Mouse (Mus musculus) heart, adult 11 months (tissue): ENCODE measurements around the gene Tap2.

Experiments used
- DNase-seq: peaks from one replicate; pipeline ENCODE4 v3.0.0; 2022

Tap2 gene

GRCm38 (mm10) chr17:34217216-34217928, 14.0 kb downstream of the Tap2 start:
- DNase-seq, result peak; percentile 85

DNA sequence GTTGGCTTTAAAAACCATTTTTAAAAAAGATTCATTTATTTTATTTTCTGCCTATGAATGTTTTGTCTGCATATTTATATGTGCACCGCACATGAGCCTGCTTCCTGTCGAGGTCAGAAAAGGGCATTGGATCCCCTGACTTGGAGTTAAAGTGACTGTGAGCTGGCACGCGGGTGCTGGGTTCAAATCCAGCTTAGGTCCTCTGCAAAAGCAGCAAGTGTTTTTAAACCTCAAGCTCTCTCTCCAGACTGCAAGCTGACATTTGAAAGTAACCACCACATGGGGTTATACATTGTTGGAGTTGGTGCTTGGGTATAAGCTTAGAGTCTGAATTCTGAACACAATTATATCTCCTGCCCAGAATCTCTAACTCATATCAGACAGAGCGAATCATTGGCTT, 14.7 kb downstream of the Tap2 start:
- peak; percentile 71 for DNase-seq

GRCm38 (mm10) chr17:34218675-34219074, 15.3 kb downstream of the Tap2 start:
- DNase-seq, result peak; percentile 99

DNA sequence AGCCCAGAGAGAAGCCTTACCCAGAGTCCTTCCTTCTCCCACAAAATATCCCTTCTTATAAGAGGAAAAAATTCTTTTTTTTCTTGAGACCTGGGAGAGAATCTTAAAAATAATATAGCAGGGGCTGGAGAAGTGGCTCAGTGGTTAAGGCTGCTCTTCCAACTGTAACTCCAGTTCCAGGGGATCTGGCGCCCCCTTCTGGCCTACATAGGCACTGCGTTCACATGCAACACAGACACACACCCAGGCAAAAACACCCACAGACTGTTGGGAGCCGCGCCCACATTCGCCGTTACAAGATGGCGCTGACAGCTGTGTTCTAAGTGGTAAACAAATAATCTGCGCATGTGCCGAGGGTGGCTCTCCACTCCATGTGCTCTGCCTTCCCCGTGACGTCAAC, 15.8 kb downstream of the Tap2 start:
- DNase-seq, result peak; percentile 92

- DNase-seq, result peak; percentile 85
These were observed 16.5 kb downstream of the Tap2 start for GRCm38 (mm10) chr17:34219801-34220200.

- peak; percentile 93 for DNase-seq
These were observed 17.1 kb downstream of the Tap2 start for GRCm38 (mm10) chr17:34220401-34220800.

DNA sequence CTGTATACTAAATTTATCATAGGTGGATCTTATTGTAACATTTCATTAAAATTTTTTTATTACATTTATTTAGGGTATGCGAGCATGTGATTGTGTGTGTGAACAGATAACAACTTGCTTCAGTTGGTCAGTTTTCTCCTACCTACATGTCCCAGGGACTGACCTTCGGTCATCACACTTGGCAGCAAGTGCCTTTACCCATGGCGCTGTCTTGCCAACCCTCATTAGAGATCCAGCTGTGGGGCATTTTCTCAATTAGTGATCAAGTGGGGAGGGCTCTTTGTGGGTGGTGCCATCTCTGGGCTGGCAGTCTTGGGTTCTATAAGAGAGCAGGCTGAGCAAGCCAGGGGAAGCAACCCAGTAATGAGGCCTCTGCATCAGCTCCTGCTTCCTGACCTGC, 21.5 kb downstream of the Tap2 start:
- DNase-seq, result peak; percentile 54

- peak; percentile 60 for DNase-seq
These were observed 22.1 kb downstream of the Tap2 start for GRCm38 (mm10) chr17:34225426-34225825.

GRCm38 (mm10) chr17:34225911-34226310, 22.6 kb downstream of the Tap2 start:
- peak; percentile 90 for DNase-seq

- peak; percentile 96 for DNase-seq
These were observed 27.6 kb downstream of the Tap2 start for GRCm38 (mm10) chr17:34230971-34231370.

DNA sequence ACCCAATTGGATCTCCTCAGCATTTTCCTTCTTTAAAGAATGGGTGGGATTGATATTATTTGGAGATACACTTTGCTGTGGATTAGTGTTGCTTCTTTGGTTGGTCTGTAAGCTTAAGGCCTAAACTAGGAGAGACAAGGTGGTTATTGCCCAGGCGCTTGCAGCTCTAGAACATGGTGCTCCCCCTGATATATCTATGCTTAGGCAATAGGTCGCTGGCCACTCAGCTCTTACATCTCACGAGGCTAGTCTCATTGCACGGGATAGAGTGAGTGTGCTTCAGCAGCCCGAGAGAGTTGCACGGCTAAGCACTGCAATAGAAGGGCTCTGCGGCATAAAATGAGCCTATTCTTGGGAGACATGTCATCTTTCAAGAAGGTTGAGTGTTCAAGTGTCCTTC, 28.7 kb downstream of the Tap2 start:
- DNase-seq, result peak; percentile 93

DNA sequence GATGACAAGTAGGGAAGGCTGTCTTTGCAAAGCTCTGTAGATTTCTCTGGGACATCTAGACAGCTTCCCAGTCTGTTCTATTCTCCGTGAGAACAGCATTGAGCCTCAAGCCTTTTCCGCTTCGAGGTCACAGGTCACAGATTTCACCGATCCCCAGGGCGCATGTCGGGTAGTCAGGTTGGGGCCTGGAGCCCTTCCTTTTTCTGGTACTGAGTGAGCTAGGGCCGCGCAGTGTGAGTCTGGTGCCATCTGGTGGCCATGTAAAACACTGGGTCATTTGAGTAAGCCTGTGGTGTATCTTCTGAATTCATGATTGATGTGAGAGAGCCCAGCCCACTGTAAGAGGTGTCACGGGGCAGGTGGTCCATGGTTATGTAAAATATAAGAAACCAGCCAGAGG, 31.6 kb downstream of the Tap2 start:
- peak; percentile 98 for DNase-seq

GRCm38 (mm10) chr17:34236691-34237090, 33.4 kb downstream of the Tap2 start:
- DNase-seq, result peak; percentile 88

DNA sequence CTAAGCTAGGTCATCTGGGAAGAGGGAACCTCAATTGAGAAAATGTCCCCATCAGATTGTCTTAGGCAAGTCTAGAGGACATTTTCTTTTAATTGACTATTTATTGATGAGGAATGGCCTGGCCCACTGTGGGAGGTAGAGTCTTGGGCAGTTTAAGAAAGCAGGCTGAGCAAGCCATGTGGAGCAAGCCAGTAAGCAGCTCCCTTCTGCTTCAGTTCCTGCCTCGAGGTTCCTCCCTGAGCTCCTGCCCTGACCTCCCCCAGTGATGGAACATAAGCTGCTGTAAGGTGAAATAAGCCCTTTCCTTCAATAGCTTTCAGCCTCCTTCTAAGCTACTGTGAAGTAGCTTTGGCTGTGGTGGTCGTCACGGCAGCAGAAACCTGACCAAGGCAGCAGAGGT, 34.4 kb downstream of the Tap2 start:
- DNase-seq, result peak; percentile 61

DNA sequence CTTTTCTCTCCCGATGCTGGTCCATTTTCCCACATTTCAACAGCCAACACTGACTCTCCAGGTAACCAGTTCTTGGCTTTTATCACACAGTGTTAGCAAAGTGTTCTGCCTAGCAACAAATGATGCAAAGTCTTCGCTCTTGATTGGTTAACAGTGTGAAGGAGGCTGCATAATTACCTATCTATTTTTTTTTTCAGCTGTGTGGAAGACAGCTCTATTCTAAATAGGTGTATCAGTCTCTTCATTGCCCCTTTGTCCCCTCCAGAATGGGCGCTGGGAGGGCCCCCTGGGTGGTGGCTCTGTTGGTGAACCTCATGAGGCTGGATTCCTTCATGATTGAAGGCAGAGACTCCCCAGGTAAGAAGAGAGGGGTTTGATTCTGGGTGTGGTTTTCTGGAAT, 35.4 kb downstream of the Tap2 start, which contains the start of gene H2-Ob:
Gene H2-Ob, plus strand, starts transcription at position 198 of the 400 bp plus-strand sequence.
- DNase-seq, result peak; percentile 94

DNA sequence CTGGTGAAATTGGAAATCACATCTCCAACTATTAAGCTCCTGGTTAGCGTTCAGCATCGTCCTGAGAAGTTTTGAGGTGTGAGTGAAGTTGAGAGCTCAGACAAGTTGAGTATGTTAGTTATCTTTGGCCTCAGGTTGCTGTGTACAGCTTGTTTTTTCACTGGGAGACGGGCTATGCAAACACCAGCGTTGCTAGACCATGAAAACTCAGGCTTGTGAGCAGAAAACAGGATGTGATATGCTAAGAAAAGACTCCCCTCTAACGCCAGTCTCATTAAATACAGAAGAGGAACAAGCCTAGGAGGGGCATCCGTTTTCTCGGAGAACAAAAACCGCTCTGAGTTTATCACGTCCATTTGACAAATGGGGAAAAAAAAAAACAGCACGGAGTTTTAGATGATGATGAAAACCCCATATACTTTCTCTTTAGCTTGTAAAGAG, 36.3 kb downstream of the Tap2 start:
- peak; percentile 90 for DNase-seq

GRCm38 (mm10) chr17:34240366-34240765, 37.0 kb downstream of the Tap2 start:
- peak; percentile 82 for DNase-seq

DNA sequence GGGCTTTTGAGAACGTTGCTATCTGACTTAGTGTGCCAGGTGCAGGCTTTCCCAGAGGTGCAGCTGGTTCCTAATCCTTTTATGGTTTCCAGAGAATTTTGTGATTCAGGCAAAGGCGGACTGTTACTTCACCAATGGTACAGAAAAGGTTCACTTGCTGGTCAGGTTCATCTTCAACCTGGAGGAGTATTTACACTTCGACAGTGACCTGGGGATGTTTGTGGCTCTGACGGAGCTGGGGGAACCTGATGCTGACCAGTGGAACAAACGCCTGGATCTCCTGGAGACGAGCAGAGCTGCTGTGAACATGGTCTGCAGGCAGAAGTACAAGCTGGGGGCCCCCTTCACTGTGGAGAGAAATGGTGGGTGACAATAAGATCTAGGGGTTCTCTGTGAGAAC, 37.6 kb downstream of the Tap2 start:
- DNase-seq, result peak; percentile 66

DNA sequence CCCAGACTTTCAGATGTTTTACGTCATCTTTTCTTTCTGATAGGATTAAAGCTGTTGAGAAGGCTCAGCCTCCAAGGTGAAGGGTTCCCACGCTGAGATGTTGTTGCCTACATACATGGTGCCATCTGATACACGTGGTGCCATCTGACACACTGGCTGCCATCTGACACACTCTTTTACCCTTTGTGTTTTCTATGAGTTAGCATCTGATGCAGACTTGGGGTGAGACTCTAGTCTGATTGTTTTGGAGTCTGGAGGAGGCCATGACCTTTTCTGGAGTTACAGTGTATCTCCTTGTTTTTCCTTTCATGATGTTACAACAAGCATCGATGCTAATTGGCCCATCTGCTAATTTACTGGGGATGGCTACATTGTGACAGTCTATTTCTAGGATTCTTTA, 41.3 kb downstream of the Tap2 start:
- DNase-seq, result peak; percentile 51

- DNase-seq, result peak; percentile 55
These were observed 43.7 kb downstream of the Tap2 start for GRCm38 (mm10) chr17:34247047-34247446.

- peak; percentile 74 for DNase-seq
These were observed 45.4 kb downstream of the Tap2 start for GRCm38 (mm10) chr17:34248764-34249163.

DNA sequence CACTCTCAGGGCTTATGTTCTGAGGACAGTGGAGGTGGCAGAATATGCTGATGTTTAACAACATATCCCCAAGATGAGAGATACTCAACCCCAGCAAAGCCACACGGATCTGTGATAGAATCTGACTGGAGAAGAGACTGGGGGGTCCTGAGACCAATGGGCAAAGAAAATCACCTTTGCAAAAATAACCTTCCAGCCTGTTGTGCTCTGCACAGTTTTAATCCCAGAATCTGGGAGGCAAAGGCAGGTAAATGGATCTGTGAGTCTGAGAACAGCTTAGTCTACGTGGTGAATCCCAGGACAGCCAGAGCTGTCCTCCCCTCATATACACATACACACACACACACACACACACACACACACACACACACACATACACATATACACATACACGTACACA, 46.0 kb downstream of the Tap2 start:
- DNase-seq, result peak; percentile 60

DNA sequence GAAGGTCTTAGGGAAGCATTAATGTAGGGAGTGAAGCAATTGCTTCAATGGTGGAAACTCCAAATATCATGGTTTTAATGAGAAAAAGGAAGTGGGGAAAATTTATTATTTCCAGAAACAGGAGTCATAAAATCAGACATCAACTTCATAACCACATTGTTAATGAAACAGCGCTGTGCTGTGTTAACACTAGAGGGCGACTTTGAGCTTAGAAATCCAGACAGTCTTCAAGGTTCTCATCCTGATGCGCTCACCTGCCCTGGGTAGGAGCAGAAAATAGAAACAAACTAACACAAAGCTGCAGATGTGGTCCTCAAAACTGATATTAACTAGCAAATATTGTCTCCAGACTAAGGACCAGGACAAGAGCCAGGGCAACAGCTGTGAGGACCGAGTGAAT, 46.6 kb downstream of the Tap2 start:
- peak; percentile 83 for DNase-seq

DNA sequence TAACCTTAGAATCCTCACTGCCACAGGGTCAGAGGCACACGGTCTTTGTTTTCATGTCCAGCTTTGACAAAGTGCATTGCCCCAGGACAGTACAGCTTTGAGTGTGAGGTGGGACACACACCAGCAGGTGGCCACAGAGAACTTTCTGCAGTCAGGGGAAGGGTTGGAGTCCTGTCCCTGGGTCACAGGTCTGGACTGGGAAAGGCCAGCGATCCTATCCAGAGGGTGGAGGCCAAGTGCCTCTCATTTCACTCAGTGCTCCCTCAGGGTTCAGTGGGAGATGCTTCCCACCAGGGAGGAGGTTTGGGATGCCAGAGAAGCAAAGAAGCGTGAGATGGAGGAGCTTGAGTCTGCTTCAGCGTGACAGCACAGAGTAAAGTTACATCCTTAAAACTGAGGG, 48.3 kb downstream of the Tap2 start:
- peak; percentile 76 for DNase-seq

DNA sequence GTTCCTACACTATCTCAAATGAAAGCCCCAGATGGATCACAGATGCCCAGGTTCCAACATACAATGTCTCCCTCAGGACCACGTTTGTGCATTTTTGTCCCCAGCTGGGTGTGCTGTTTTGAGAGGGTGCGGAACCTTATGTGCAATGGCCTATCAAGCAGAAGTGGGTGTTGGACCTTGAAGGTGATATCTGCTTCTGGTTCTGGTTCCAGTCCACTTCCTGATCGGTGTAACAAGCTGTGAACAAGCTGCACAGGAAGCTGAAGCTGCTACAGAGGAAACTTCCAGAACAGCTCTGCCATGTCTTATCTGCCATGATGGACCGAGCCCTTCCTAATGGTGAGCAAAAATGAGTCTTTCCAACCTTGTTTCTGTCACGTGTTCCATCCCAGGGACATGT, 53.2 kb downstream of the Tap2 start:
- peak; percentile 63 for DNase-seq
